Mouse (Mus musculus) left cerebral cortex, adult 8-10 months (tissue): ENCODE measurements around the gene Arhgap44. TPM values are rescaled to one million over a fixed set of nuclear protein-coding genes. Genes with fewer than 3 reads are reported as not detected.

ENCODE experiments used
- DNase-seq, 2 experiments: peaks; one replicate each; pipeline ENCODE4 v3.0.0; 2022; ENCODE audit warnings: low spot score in 2 of 2
- total RNA-seq, 4 experiments: library from RNA; stranded (reverse); gene quantifications; 2 replicates each; pipeline ENCODE4 v1.2.4; 2022

Arhgap44 gene
- total RNA-seq, 4 experiments from 2014 or later: 129 to 135 (median 132) TPM

DNA sequence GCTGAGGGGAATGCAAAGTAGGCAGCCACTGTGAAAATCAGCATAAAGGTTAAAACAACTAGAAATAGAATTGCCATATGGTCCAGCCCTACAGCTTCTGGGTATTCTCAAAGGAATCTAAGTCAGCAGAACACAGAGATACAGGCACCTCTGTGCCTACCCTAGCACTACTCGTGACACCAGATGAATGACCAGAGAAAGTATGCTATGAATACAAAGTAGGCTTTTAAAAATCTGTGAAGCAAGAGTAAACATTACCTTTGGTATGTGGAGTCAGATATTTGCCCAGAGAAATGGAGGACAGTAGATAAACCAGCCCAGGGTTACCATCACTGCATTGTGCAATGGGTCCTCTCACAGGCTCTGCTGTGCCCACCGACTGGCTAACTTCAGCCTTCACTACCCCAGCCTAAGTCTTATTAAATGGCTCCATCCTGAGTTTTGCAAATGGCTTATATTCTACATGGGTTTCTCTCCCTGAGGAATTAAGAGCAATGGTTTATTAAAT lies 25.6 kb downstream of the Arhgap44 start:
- no peak for DNase-seq

DNA sequence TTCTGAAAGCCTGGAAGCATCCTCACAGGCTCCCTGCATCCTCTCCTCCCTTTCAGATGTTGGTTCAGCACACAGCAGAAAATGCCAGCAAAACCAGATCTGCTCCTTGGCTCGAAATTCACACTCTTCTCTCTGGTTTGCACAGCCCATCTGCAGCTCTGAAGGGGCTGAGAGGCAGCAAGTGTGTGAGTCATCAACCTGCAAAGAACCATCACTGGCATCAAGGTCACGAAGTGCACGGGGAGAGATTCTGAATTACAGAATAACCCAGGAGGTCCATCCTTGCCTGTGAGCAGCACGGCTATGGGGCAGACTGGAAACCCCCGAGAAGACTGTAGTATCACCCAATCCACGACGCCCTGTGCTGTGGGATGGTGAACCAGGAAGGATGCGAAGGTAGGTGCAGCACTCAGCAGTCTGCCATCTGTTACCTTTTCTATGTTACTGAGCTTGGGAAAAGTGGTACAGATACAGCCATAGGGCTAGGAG lies 27.5 kb downstream of the Arhgap44 start:
- peak; percentile 37 to 65 for DNase-seq

- DNase-seq: no peak
These were observed 29.1 kb downstream of the Arhgap44 start for GRCm38 (mm10) chr11:65133661-65134060.

DNA sequence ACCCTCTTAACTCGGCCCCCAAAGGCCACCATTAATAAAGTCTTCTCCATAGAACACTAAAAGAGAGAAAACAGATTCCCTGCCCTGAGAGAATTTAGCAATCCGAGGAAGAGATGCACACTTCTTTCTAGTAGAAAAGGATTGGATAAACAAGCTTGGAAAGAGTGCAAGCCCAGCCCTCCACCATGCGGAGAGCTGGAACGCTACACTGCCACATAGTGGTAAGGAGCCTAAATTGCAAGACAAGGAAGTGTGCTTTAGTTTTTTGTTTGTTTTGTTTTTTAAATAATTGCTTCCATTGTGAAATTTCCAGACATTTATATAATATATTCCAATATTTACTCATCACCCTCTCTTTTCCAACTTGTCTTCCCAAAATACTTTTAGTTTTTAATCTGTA lies 33.7 kb downstream of the Arhgap44 start:
- no peak for DNase-seq

- no peak for DNase-seq
These were observed 34.1 kb downstream of the Arhgap44 start for GRCm38 (mm10) chr11:65128666-65129065.

DNA sequence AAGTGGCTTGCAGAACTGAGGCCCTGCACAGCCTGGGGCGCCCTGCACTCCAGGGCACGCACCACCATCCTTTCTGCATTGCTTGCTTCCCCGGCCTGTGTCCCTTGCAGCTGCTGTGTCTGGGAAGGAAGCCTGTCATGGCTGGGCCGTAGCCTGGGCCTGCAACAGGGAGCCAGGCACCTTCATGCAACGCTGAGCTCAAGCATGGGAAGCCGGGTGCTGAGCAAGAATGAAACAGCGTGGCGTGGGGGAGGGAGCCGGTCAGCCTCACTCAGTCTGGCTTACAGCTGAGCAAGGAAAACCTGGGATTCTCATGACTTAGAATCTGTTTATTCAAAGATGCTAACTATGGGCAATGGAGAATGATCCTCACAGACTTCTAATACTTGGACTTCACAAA lies 36.2 kb downstream of the Arhgap44 start:
- DNase-seq: peak in 1 of 2 experiments; percentile 37

DNA sequence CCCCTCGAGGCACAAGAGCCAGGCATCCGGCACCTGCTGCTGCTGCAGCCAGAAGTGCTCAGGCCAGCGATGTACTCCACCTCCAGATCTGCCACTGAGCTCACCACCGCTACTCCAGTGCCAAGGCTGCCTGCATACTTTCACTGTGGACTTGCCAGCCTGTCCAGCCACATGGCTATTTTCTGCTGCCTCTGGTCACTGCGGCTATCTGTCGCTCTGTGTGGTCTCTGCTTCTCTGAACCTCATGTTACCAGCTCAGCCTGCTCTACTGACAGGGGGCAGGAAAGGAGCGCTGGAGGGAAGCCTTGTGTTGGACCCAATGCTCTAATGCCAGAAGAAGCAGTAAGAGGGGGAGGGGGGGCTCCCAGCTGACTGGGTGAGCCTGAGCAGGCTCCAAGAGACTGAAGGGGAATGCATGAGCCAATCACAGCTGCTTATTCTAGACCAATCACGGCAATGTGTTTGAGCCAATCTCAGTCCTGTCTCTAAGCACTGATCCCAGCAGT lies 37.8 kb downstream of the Arhgap44 start:
- peak in 1 of 2 experiments; percentile 38 for DNase-seq

- no peak for DNase-seq
These were observed 42.5 kb downstream of the Arhgap44 start for GRCm38 (mm10) chr11:65120276-65120675.

GRCm38 (mm10) chr11:65115811-65116210 lies 47.0 kb downstream of the Arhgap44 start:
- no peak for DNase-seq

DNA sequence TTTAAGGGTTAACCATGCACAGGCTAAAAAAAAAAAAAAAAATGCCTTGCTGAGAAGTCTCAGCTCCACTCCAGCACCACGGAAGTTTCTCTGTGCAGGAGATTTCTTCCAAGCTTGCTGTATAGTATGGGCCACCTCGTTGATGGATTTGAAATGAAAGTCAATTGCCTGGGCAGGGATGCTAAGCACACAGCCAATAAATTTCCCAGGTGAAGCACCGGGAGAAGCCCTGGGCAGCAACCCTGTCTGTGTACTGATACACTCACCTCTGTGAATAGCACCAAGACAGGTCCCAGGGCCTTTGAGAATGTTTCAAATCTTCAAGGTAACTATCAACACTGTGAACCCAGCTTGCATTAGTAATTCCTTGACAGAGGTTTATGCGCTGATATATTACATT lies 50.7 kb downstream of the Arhgap44 start:
- no peak for DNase-seq

- no peak for DNase-seq
These were observed 51.1 kb downstream of the Arhgap44 start for GRCm38 (mm10) chr11:65111651-65112050.

- no peak for DNase-seq
These were observed 52.7 kb downstream of the Arhgap44 start for GRCm38 (mm10) chr11:65110058-65110457.

- no peak for DNase-seq
These were observed 55.0 kb downstream of the Arhgap44 start for GRCm38 (mm10) chr11:65107734-65108171.

GRCm38 (mm10) chr11:65107151-65107550 lies 55.6 kb downstream of the Arhgap44 start:
- DNase-seq: no peak

GRCm38 (mm10) chr11:65104076-65104475 lies 58.7 kb downstream of the Arhgap44 start:
- peak in 1 of 2 experiments; percentile 39 for DNase-seq

DNA sequence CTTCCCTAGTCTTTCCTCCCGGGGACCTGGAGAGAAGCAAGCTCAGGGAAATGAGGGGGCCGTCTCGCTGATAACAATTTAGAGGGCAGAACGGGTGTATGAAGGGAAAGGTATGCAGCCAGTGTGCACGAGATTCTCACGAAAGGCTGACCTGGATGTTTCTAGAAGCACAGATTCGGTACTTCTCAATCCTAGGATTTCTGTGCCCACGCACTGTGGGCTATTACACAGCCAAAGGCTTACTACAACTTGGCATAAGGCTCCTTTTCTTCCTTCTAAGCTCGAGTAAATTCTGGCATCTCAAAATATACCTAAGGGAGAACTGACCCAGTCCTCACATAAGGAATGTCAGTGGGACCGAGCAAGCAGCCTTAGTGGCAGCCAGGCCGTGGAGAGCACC lies 61.6 kb downstream of the Arhgap44 start:
- DNase-seq: peak in 1 of 2 experiments; percentile 40

DNA sequence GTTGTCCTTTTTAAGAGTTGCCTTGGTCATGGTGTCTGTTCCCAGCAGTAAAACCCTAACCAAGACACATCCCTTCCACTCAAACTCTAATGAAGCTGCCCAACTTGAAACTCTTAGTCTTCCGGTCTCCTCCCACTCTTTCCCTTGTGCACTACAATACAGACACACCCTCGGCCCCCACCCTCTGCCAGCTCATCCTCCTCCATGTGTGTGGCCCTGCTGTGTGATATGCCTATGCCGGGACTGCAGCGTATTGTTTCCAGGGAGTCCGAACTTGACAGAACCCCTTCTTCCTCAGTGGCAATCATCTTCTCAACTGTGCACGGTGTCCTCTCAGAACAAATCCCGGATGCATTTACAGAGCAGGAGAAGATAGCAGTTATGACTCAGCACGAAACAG lies 62.7 kb downstream of the Arhgap44 start:
- no peak for DNase-seq

- no peak for DNase-seq
These were observed 65.2 kb downstream of the Arhgap44 start for GRCm38 (mm10) chr11:65097526-65098070.

- DNase-seq: no peak
These were observed 65.9 kb downstream of the Arhgap44 start for GRCm38 (mm10) chr11:65096866-65097265.

GRCm38 (mm10) chr11:65092851-65093250 lies 69.9 kb downstream of the Arhgap44 start:
- no peak for DNase-seq

- no peak for DNase-seq
These were observed 72.4 kb downstream of the Arhgap44 start for GRCm38 (mm10) chr11:65090386-65090785.

- no peak for DNase-seq
These were observed 72.8 kb downstream of the Arhgap44 start for GRCm38 (mm10) chr11:65089982-65090381.

GRCm38 (mm10) chr11:65089282-65089681 lies 73.5 kb downstream of the Arhgap44 start:
- no peak for DNase-seq
